Mouse (Mus musculus) midbrain, embryonic 12.5 days (tissue): Measurements from ENCODE around the gene Zcchc7. TPM values are rescaled to one million over a fixed set of nuclear protein-coding genes. Genes with fewer than 3 reads are reported as not detected.

Experiments
- ATAC-seq: fragments of 200-750 bp; cut with Nextera tagmentation; 2 replicates; pipeline ENCODE4 v1.8.0; 2017; ENCODE audit warnings: low read depth, moderate TSS enrichment, moderate library complexity; ENCODE audit not compliant: low FRiP score
- H3K27ac ChIP-seq: fragments of 300-500 bp; sonication (generic); replicated peaks from 2 replicates; pipeline ENCODE4 v1.5.1; 2016; ENCODE audit warnings: mild to moderate bottlenecking
- H3K27me3 ChIP-seq: fragments of 300-500 bp; sonication (generic); 2 replicates; pipeline ENCODE4 v1.6.1; 2016; ENCODE audit warnings: mild to moderate bottlenecking
- H3K36me3 ChIP-seq: fragments of 300-500 bp; sonication (generic); 2 replicates; pipeline ENCODE4 v1.6.1; 2016
- H3K4me1 ChIP-seq: fragments of 300-500 bp; sonication (generic); 2 replicates; pipeline ENCODE4 v1.6.1; 2016
- H3K4me2 ChIP-seq: fragments of 300-500 bp; sonication (generic); replicated peaks from 2 replicates; pipeline ENCODE4 v1.6.1; 2016; ENCODE audit warnings: mild to moderate bottlenecking, moderate library complexity
- H3K4me3 ChIP-seq: fragments of 300-500 bp; sonication (generic); 2 replicates; pipeline ENCODE4 v1.5.1; 2016; ENCODE audit warnings: mild to moderate bottlenecking
- H3K9ac ChIP-seq: fragments of 300-500 bp; sonication (generic); replicated peaks from 2 replicates; pipeline ENCODE4 v1.6.1; 2016; ENCODE audit warnings: mild to moderate bottlenecking, moderate library complexity
- H3K9me3 ChIP-seq: fragments of 300-500 bp; sonication (generic); 2 replicates; pipeline ENCODE4 v1.6.1; 2016; ENCODE audit warnings: mild to moderate bottlenecking
- WGBS: fragments of 180-500 bp; shearing (Covaris S2); methylation state at CpG from one replicate; pipeline ENCODE4 v1.1.7; 2016; 5-methylcytosine and 5-hydroxymethylcytosine counted together
- polyA plus RNA-seq: library from polyadenylated mRNA; unstranded; fragments of >200 nt; fragmentation: Nextera tagmentation; extraction: Ambion mirVana; gene quantifications from 2 replicates; pipeline ENCODE4 v1.2.1, GENCODE M21; 2016

The Zcchc7 gene
- polyA plus RNA-seq, result 28.3 and 30.7 TPM in 2 replicates

GRCm38 (mm10) chr4:44755553-44756133, at the start of gene Zcchc7:
Gene Zcchc7 (plus strand): TSS chr4:44755877.
- H3K36me3 ChIP-seq, result no peaks in the 10 kb centered on the region
- peak; percentile 1; the same call in 1 of the 2 replicates for ATAC-seq
- peak within 1 kb of the TSS; percentile 92 for H3K9ac ChIP-seq
- H3K4me2 ChIP-seq, result peak within 1 kb of the TSS; percentile 76
- peaks cover 10% of the 10 kb centered on the region; the same call in 1 of the 2 replicates for H3K4me1 ChIP-seq
- H3K9me3 ChIP-seq, result no peaks in the 10 kb centered on the region
- H3K27me3 ChIP-seq, result peaks cover 21% of the 10 kb centered on the region
- 6% methylated on average over 15 of the region's 15 CpGs for WGBS
- H3K4me3 ChIP-seq, result peak within 1 kb of the TSS; percentile 95
- H3K27ac ChIP-seq, result peak within 1 kb of the TSS; percentile 93

DNA sequence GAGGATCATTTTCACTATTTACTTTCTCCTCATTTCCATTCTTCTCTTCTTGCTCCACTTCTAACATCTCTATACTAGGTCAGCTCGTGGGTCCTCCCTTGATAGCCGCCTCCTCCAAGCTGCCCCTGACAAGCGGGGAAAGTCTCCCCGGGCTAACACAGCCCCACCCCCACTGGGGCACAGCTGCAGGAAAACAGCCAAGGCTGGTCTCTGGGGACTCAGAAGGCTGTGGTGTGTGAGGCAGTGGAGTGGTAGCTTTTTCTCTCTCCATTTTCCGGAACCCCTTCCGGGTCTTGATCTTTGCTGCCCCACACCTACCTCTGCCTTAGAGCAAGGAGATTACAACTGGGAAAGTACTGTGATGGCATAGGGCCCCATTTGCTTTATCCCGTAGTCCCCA, 49.7 kb upstream of the Zcchc7 start:
- Histone ChIP-seq H3K4me1 (peaks cover 31% of the 10 kb centered on the region), H3K27ac (no peak overlapping the region), H3K4me3 (peak overlapping the region; percentile 15; the same call in 1 of the 2 replicates), H3K4me2 (peak overlapping the region; percentile 73), H3K9ac (no peak overlapping the region), H3K9me3 (no peaks in the 10 kb centered on the region), H3K27me3 (peaks cover 99% of the 10 kb centered on the region), H3K36me3 (no peaks in the 10 kb centered on the region)
- WGBS, result 7% methylated on average over 7 of the region's 7 CpGs
- no peak for ATAC-seq

DNA sequence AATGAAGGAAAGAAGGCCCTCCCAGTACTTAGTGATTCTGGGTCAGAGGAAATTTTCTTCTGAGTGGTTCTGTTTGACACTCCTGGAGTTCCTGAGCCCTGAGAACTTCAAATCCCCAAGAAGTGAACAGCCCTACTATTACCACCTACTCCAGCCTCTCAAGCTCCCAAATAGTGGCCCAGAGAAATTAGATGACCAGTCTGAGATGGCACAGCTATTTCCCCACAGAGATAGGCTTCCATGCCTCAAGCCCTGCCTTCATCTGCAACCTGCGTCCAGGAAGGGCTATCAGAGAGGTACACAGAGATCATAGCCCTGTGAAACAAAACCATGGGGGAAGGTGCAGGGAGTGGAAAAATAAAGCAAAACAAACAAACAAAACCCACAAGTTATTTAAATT, 48.8 kb upstream of the Zcchc7 start:
- H3K36me3 ChIP-seq, result no peaks in the 10 kb centered on the region
- no peak overlapping the region for H3K4me3 ChIP-seq
- H3K4me2 ChIP-seq, result 0 out of 2 replicates have a peak overlapping the region, but pooled peaks have one; percentile 8

GRCm38 (mm10) chr4:44708311-44708710, 47.4 kb upstream of the Zcchc7 start:
- H3K36me3 ChIP-seq, result no peaks in the 10 kb centered on the region
- H3K9me3 ChIP-seq, result no peaks in the 10 kb centered on the region
- H3K27ac ChIP-seq, result no peak overlapping the region
- H3K4me2 ChIP-seq, result peak overlapping the region; percentile 19
- H3K9ac ChIP-seq, result no peak overlapping the region
- 0 out of 2 replicates have a peak overlapping the region, but pooled peaks have one; percentile 9 for H3K4me3 ChIP-seq
- no peak for ATAC-seq
- peaks cover 18% of the 10 kb centered on the region for H3K4me1 ChIP-seq
- peaks cover 99% of the 10 kb centered on the region for H3K27me3 ChIP-seq
- WGBS, result 43% methylated on average over 8 of the region's 8 CpGs

More for the DNA sequence above, 48.8 kb upstream of the Zcchc7 start:
- H3K9ac ChIP-seq, result no peak overlapping the region; the same call in 1 of the 2 replicates
- H3K27ac ChIP-seq, result no peak overlapping the region
- H3K9me3 ChIP-seq, result no peaks in the 10 kb centered on the region
- H3K27me3 ChIP-seq, result peaks cover 99% of the 10 kb centered on the region
- peaks cover 24% of the 10 kb centered on the region for H3K4me1 ChIP-seq
- 31% methylated on average over 1 of the region's 1 CpGs for WGBS
- ATAC-seq, result no peak

DNA sequence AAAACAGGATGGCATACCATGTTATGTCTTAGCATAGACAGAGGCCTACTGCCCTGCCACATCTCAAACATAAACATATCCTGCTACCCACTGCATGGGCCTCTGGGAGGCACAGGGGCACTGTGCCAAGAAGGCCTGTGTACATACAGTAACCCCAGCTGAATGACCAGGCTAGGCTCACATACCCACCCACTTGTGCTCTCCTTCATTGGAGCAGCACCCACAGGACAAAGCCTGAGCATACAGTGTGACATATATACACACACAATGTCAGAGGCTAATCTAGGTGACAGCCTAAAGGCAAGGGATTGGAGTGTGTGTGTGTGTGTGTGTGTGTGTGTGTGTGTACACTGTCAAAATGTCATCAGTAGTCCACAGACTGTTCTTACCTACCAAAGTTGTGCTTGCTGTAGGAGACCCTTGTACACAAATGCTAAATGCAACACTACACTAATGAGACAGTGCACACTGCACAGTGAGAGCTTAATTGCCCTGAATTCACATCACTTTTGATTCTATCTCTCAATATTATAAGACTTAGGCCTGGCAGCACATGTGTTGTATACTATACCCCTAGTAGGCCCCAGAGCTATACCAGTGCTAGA, 46.5 kb upstream of the Zcchc7 start:
- Histone ChIP-seq H3K36me3 (no peaks in the 10 kb centered on the region), H3K9me3 (no peaks in the 10 kb centered on the region), H3K4me2 (peak overlapping the region; percentile 26), H3K27ac (no peak overlapping the region), H3K4me1 (peaks cover 17% of the 10 kb centered on the region), H3K4me3 (peak overlapping the region; percentile 19), H3K27me3 (peaks cover 99% of the 10 kb centered on the region), H3K9ac (no peak overlapping the region)
- no peak for ATAC-seq

DNA sequence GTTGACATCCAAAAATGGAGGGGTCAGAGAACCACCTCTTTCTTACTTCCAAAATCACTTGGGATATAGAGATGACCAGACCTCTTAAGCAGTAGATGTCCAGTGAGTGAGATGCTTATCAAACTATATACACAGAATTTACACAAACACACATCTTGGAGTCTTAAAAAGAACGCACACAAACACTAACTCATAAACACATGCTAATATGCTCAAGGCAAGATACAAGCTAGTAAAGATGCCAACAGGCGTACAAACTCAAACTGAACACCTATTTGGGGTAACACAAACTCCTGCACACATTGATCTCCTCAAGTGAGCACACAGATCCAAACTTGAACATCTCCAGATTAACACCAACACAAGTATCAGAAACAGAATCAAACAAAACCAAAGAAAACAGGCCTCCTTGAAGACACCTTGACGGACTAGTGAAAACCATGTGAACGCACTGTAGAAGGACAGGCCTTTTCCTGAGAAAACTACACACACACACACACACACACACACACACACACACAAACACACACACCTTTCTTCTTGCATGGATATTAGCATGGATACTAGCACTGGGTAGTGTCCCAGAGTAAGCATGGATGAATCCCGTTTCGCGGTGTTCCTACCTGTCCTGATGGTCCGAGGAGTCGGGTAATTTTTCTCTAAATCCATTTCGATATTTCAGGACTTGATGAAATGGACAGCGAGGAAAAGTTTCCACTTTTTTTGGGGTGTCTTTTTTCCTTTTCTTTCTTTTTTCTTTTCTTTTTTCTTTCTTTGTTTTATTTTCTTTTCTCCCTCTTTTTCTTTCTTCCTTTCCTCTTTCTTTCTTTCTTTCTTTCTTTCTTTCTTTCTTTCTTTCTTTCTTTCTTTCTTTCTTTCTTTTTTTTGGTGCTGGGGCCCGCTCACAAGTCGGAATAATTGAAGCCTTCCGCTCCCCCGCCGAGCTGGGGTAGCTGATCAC, 45.7 kb upstream of the Zcchc7 start, which contains the start of gene Pax5:
Gene Pax5, minus strand, starts transcription at position 748 of the 961 bp plus-strand sequence.
- Histone ChIP-seq H3K27me3 (peaks cover 97% of the 10 kb centered on the region), H3K27ac (peak within 1 kb of the TSS; percentile 69), H3K36me3 (no peaks in the 10 kb centered on the region), H3K9ac (0 out of 2 replicates have a peak within 1 kb of the TSS, but pooled peaks have one; percentile 45), H3K4me3 (peak within 1 kb of the TSS; percentile 19), H3K4me2 (peak within 1 kb of the TSS; percentile 45), H3K4me1 (peaks cover 15% of the 10 kb centered on the region), H3K9me3 (no peaks in the 10 kb centered on the region)
- no peak for ATAC-seq
- 17% methylated on average over 16 of the region's 16 CpGs for whole genome bisulfite sequencing

GRCm38 (mm10) chr4:44710701-44711097, 45.0 kb upstream of the Zcchc7 start:
- 0 out of 2 replicates have a peak overlapping the region, but pooled peaks have one; percentile 45 for H3K9ac ChIP-seq
- ATAC-seq, result no peak
- peaks cover 95% of the 10 kb centered on the region for H3K27me3 ChIP-seq
- WGBS, result under 1% methylated on average over 30 of the region's 30 CpGs
- H3K36me3 ChIP-seq, result no peaks in the 10 kb centered on the region
- no peaks in the 10 kb centered on the region for H3K9me3 ChIP-seq
- peaks cover 15% of the 10 kb centered on the region for H3K4me1 ChIP-seq
- H3K4me2 ChIP-seq, result no peak overlapping the region; the same call in 1 of the 2 replicates
- H3K4me3 ChIP-seq, result peak overlapping the region; percentile 14
- peak overlapping the region; percentile 69; the same call in 1 of the 2 replicates for H3K27ac ChIP-seq

GRCm38 (mm10) chr4:44711136-44711900, 44.4 kb upstream of the Zcchc7 start:
- H3K4me2 ChIP-seq, result peak overlapping the region; percentile 45
- H3K4me1 ChIP-seq, result peaks cover 15% of the 10 kb centered on the region
- no peak for ATAC-seq
- peak overlapping the region; percentile 14 for H3K4me3 ChIP-seq
- no peaks in the 10 kb centered on the region for H3K36me3 ChIP-seq
- H3K9me3 ChIP-seq, result no peaks in the 10 kb centered on the region
- peaks cover 90% of the 10 kb centered on the region for H3K27me3 ChIP-seq
- WGBS, result 2% methylated on average over 25 of the region's 25 CpGs
- no peak overlapping the region for H3K9ac ChIP-seq
- H3K27ac ChIP-seq, result peak overlapping the region; percentile 69

GRCm38 (mm10) chr4:44712051-44712700, 43.5 kb upstream of the Zcchc7 start:
- peak overlapping the region; percentile 34 for H3K4me3 ChIP-seq
- H3K36me3 ChIP-seq, result no peaks in the 10 kb centered on the region
- H3K4me2 ChIP-seq, result peak overlapping the region; percentile 45
- peak overlapping the region; percentile 47 for H3K9ac ChIP-seq
- ATAC-seq, result no peak
- under 1% methylated on average over 25 of the region's 25 CpGs for WGBS
- peak overlapping the region; percentile 69 for H3K27ac ChIP-seq
- H3K4me1 ChIP-seq, result peaks cover 15% of the 10 kb centered on the region
- H3K9me3 ChIP-seq, result no peaks in the 10 kb centered on the region
- peaks cover 90% of the 10 kb centered on the region for H3K27me3 ChIP-seq

DNA sequence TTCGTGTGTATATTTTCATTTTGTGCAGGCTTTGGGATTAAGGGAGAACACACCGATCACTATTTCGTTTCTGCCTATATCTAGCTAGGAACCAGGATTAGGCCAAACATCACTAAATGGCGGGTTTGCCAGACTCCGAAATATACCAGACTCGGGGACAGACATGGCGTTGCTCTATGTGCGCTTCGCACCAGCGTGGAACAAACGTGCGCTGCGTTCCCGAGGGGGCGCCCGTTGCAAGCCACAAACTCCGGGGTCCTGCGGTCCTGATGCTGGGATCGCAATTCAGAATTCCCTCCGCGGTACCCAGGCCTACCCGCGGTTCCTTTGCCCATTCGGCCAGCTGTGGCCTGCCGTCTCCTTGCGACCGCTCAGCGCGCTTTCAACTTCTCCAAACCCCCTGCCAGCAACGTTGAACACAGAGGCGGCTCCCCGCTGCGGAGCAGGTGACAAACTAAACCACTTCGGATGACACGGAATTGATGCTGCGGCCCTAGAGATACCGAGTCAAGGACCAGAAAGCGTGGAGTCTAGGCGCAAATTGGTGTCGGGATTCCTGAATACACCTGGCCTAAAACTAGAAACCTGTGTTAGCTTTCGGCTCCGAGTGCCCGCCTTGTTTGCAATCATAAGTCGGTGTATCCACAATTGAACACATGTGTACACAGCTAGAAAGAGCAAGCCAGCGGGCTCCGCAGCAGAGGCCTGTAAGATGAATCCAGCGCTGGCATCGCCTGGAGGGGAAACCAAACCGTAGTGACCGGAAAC, 42.7 kb upstream of the Zcchc7 start:
- Histone ChIP-seq H3K27me3 (peaks cover 90% of the 10 kb centered on the region), H3K36me3 (no peaks in the 10 kb centered on the region), H3K4me3 (peak overlapping the region; percentile 34), H3K9me3 (no peaks in the 10 kb centered on the region), H3K4me2 (peak overlapping the region; percentile 45), H3K27ac (peak overlapping the region; percentile 69), H3K4me1 (peaks cover 15% of the 10 kb centered on the region), H3K9ac (peak overlapping the region; percentile 47)
- WGBS, result under 1% methylated on average over 50 of the region's 50 CpGs
- no peak for ATAC-seq
